Mouse (Mus musculus): ENCODE measurements around the gene Glul.

Gene Glul

GRCm38 (mm10) chr1:153899731-153900380 lies at the start of gene Glul, which contains the start of gene Teddm2:
Gene Glul, plus strand, starts transcription at chr1:153899944.
Gene Teddm2, minus strand, starts transcription at chr1:153900228.
- TF ChIP-seq GATA4 (IDR thresholded peaks at IDR 0.05; ENCODE audit: insufficient replicate concordance, low read length), result no peak

GRCm38 (mm10) chr1:153855946-153856345 lies 43.8 kb upstream of the Glul start:
- no peak for TF ChIP-seq GATA4 (IDR thresholded peaks at IDR 0.05; ENCODE audit: insufficient replicate concordance, low read length)

- no peak for TF ChIP-seq GATA4 (IDR thresholded peaks at IDR 0.05; ENCODE audit: insufficient replicate concordance, low read length)
Measured at GRCm38 (mm10) chr1:153874045-153874444, 25.7 kb upstream of the Glul start, which contains the start of gene Teddm1b. Gene Teddm1b, plus strand, starts transcription at chr1:153874345.

GRCm38 (mm10) chr1:153886024-153886633 lies 13.6 kb upstream of the Glul start:
- no peak for TF ChIP-seq GATA4 (IDR thresholded peaks at IDR 0.05; ENCODE audit: insufficient replicate concordance, low read length)

DNA sequence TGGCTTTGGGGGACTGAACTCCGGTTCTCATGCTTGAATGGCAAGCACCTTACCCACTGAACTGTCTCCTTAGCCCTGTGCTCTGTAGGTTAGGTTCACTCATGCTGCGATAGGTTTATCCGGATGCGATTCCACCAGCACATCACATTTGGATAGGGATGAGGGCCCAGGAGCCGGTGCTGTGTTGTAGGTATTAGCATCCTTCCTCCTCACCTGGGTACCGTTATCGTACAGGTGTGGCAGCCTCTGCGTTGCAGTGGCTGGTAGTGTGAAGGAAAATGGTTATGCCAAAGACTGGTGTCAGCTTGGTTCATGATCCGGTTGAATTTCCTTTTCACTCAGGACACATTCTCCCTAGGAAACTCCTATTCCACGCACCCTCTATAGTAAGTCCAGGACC lies 9.6 kb upstream of the Glul start:
- no peak for TF ChIP-seq GATA4 (IDR thresholded peaks at IDR 0.05; ENCODE audit: insufficient replicate concordance, low read length)

DNA sequence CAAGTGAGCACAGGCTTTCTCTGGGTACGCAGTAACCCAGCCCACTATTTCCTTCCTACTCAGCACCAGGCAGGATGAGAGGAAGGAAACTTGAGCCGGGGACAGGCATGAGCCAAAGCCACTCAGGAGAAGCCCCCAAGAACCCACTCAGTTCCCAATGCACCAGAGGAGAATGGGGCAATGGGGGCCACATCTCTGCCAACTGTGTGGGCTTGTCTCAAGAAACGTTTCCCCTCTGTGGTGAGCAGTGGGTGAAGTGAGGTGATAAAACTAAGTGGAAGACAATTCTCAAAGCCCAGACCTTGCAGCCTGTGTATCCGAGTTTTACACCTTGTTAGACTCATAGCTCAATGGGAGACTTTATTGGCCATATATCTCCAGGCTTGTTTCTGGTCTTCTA lies 8.3 kb upstream of the Glul start, which contains the start of gene Teddm1a:
TSS of gene Teddm1a (plus strand) at position 301 of the 400 bp plus-strand sequence.
- TF ChIP-seq GATA4 (IDR thresholded peaks at IDR 0.05; ENCODE audit: insufficient replicate concordance, low read length), result no peak

DNA sequence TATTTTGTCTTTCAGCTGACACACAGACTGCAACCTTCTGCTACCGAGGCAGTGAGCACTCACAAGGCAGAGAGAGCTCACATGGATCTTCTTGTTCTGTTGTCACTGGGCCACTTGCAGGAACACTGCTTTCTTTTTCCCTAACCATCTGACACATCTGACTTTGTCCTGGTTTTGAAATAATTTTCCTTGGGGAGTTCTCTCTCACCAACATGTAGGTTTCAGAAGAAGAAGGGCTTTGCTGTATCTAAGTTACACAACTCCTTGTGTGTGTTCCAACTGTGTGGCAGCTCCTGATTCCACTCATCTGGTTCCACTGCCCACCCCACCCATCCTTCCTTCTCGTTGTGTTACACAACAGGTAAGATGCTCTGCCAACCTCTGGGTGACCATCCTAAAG lies 6.0 kb upstream of the Glul start:
- no peak for TF ChIP-seq GATA4 (IDR thresholded peaks at IDR 0.05; ENCODE audit: insufficient replicate concordance, low read length)

GRCm38 (mm10) chr1:153894201-153894893 lies 5.4 kb upstream of the Glul start:
- no peak for TF ChIP-seq GATA4 (IDR thresholded peaks at IDR 0.05; ENCODE audit: insufficient replicate concordance, low read length)

- no peak for TF ChIP-seq GATA4 (IDR thresholded peaks at IDR 0.05; ENCODE audit: insufficient replicate concordance, low read length)
Measured at GRCm38 (mm10) chr1:153894979-153895378, 4.8 kb upstream of the Glul start.

GRCm38 (mm10) chr1:153897196-153897595 lies 2.5 kb upstream of the Glul start:
- TF ChIP-seq GATA4 (IDR thresholded peaks at IDR 0.05; ENCODE audit: insufficient replicate concordance, low read length), result no peak

GRCm38 (mm10) chr1:153898989-153899730 lies 584 bp upstream of the Glul start:
- TF ChIP-seq GATA4 (IDR thresholded peaks at IDR 0.05; ENCODE audit: insufficient replicate concordance, low read length), result no peak

GRCm38 (mm10) chr1:153900381-153900780 lies 637 bp downstream of the Glul start:
- TF ChIP-seq GATA4 (IDR thresholded peaks at IDR 0.05; ENCODE audit: insufficient replicate concordance, low read length), result no peak

GRCm38 (mm10) chr1:153900860-153901730 lies 1.4 kb downstream of the Glul start:
- TF ChIP-seq GATA4 (IDR thresholded peaks at IDR 0.05; ENCODE audit: insufficient replicate concordance, low read length), result peak; percentile 78; the same call in 1 of the 2 replicates

DNA sequence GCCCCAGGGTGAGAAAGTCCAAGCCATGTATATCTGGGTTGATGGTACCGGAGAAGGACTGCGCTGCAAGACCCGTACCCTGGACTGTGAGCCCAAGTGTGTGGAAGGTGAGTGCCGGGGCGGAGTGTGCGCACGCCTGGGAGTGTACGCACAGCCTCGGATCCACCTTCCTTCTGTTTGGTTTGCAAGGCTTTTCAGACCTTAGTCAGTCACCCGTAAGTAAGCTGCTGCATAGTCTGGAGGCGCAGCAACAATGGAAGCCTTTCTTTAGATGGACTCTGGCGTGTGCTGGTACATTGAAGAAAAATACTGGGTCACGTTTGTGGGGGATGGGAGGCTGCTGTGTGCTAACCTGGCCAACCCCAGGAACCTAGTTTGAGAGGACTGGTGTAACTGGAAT lies 3.3 kb downstream of the Glul start:
- TF ChIP-seq GATA4 (IDR thresholded peaks at IDR 0.05; ENCODE audit: insufficient replicate concordance, low read length), result no peak

Data from liver, adult (tissue).